Mouse (Mus musculus) C2C12 (cell line): ENCODE measurements around the gene Mtif2.

Experiments
- CTCF ChIP-seq: IDR thresholded peaks from one replicate; pipeline ENCODE4 v1.5.1; 2011; ENCODE audit not compliant: control insufficient read depth, insufficient read depth, insufficient read length
- MYOG ChIP-seq: IDR thresholded peaks from one replicate; pipeline ENCODE4 v1.6.1; 2011; ENCODE audit not compliant: control insufficient read depth, insufficient read length; ENCODE audit errors: extremely low read depth

GRCm38 (mm10) chr11:29563406-29563805, 37.2 kb downstream of the Mtif2 start:
- no peak for TF ChIP-seq CTCF
- TF ChIP-seq MYOG, result no peak
